Mouse (Mus musculus) gastrocnemius, postnatal 36 days (tissue): ENCODE measurements around the gene Dppa3. TPM values are rescaled to one million over a fixed set of nuclear protein-coding genes. Genes with fewer than 3 reads are reported as not detected.

Experiments used
- DNase-seq, 2 experiments: peaks; one replicate each; pipeline ENCODE4 v3.0.0; 2022
- intact Hi-C: fragments of 180-260 bp; cut with DNase I; formaldehyde crosslinking; loops from one replicate; pipeline ENCODE4 v1.15.1; 2025
- total RNA-seq, 2 experiments: library from RNA; stranded (reverse); gene quantifications; 2 replicates each; pipeline ENCODE4 v1.2.3; 2021

Gene Dppa3
- total RNA-seq, 2 experiments from 2014 or later = not detected

- no peak for DNase-seq
- intact Hi-C loops = loop anchor here (10.0 kb wide), 1 partner anchor 121 kb away; no protein-coding TSS in a partner anchor
These were observed 37.5 kb downstream of the Dppa3 start for GRCm38 (mm10) chr6:122663596-122664206.

- DNase-seq = no peak
- intact Hi-C loops = loop anchor here (10.0 kb wide), 1 partner anchor 119 kb away; no protein-coding TSS in a partner anchor
These were observed 39.7 kb downstream of the Dppa3 start for GRCm38 (mm10) chr6:122665866-122666265.

- intact Hi-C loops = loop anchor here (2.0 to 10.0 kb wide), 2 partner anchors 53 to 117 kb away; no protein-coding TSS in a partner anchor
- no peak for DNase-seq
These were observed 41.5 kb downstream of the Dppa3 start for GRCm38 (mm10) chr6:122667715-122668114.

- no peak for DNase-seq
- intact Hi-C loops = loop anchor here (2.0 to 10.0 kb wide), 2 partner anchors 52 to 116 kb away; no protein-coding TSS in a partner anchor
These were observed 42.6 kb downstream of the Dppa3 start for GRCm38 (mm10) chr6:122668823-122669222.

- intact Hi-C loops = loop anchor here (2.0 to 10.0 kb wide), 2 partner anchors 51 to 115 kb away; no protein-coding TSS in a partner anchor
These were observed 43.4 kb downstream of the Dppa3 start for GRCm38 (mm10) chr6:122669406-122670200.

GRCm38 (mm10) chr6:122670201-122670551, 44.0 kb downstream of the Dppa3 start:
- intact Hi-C loops = no loop called here
- no peak for DNase-seq

More at GRCm38 (mm10) chr6:122669406-122670200, 43.4 kb downstream of the Dppa3 start:
- DNase-seq = peak; percentile 83

- DNase-seq = no peak
- intact Hi-C loops = no loop called here
These were observed 44.6 kb downstream of the Dppa3 start for GRCm38 (mm10) chr6:122670841-122671240.

- no peak for DNase-seq
- intact Hi-C loops = no loop called here
These were observed 46.5 kb downstream of the Dppa3 start for GRCm38 (mm10) chr6:122672746-122673145.

Other genes starting within 250 kb of the Dppa3 start
- under 1 TPM in 1 of 2 experiments, not detected in 1; 0.79 TPM for gene Rimklb, start 127.6 kb upstream of the Dppa3 start, total RNA-seq
- gene Mfap5, start 120.6 kb upstream of the Dppa3 start, total RNA-seq = 10 to 100 TPM; 36.4 to 38.2 TPM
- not detected for gene Aicda, start 72.6 kb upstream of the Dppa3 start, total RNA-seq
- gene Apobec1, start 24.0 kb upstream of the Dppa3 start, total RNA-seq = 1 to 10 TPM; 2.1 TPM
- gene Gdf3, start 16.3 kb upstream of the Dppa3 start, total RNA-seq = not detected
- not detected for gene Nanog, start 81.1 kb downstream of the Dppa3 start, total RNA-seq
- 1 to 10 TPM; 1.0 to 1.2 TPM for gene Slc2a3, start 175.2 kb downstream of the Dppa3 start, total RNA-seq
- gene Foxj2, start 193.5 kb downstream of the Dppa3 start, total RNA-seq = 10 to 100 TPM; 19.8 to 22.4 TPM
- gene C3ar1, start 229.8 kb downstream of the Dppa3 start, total RNA-seq = under 1 TPM; 0.54 to 0.81 TPM
- 10 to 100 TPM; 13.2 to 13.8 TPM for gene Necap1, start 248.1 kb downstream of the Dppa3 start, total RNA-seq